Mouse (Mus musculus): Measurements from ENCODE around the gene Grin2c. TPM values are rescaled to one million over a fixed set of nuclear protein-coding genes. Genes with fewer than 3 reads are reported as not detected.

Gene Grin2c
- total and polyA plus RNA-seq, 3 experiments: 2.3 to 13.8 (median 9.4) TPM

DNA sequence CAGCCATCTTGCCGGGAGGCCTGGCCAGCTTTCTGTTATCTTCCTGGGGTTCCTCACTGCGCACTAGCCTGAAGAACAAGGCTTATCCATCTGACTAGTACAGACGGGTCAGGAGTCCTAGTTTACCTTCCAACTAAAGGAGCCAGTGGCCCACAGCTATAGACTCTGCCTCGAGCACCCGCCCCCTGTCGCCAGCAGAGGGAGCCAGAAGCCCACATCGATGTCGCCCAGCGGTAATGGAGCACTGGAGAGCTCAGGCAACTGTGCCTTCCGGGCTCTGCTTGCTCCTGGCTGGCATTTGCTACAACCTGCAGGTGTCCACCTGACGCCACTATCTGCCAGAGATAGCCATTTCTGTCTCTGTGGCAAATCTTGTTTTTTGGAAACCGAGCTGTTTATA is 64.7 kb downstream of the Grin2c start:
- peak; percentile 82 for DNase-seq

DNA sequence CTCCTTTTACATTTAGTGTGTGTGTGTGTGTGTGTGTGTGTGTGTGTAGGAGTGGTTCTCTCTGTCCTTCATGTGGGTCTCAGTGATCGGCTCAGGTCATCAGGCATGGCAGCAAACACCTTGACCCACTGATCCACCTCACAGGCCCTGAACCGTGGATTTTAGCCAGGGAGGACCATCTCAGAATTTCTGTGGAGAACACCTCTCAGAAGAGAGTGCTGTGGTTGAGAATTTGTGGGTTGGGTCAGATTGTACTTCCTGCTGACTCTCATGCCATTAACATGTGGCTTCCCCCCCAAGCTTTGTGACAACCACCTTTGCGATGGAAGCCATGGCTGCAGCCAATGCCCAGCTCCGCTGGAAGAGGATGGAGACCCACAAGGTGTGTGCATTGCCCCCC is 66.5 kb downstream of the Grin2c start:
- DNase-seq: no peak

Small RNA genes lying within 50 kb of the gene (microRNA-seq; reads per million reads assigned to microRNA genes)
- 0 reads per million in 2 experiments for gene Gm25837

Other genes with a start within 250 kb of the Grin2c start
- not detected for gene Cd300ld4, start 240.2 kb downstream of the Grin2c start, total RNA-seq (2021)
- 0.21 TPM in 1 of 2 replicates, not detected in the other for gene Cd300ld4, start 240.2 kb downstream of the Grin2c start, polyA plus RNA-seq (2012; rRNA removed)
- gene Cd300ld5, start 229.5 kb downstream of the Grin2c start, total RNA-seq (2021): 1 to 10 TPM; 5.0 to 8.0 TPM
- gene Cd300ld5, start 229.5 kb downstream of the Grin2c start, polyA plus RNA-seq (2012; rRNA removed): 0.49 and 0.68 TPM in 2 replicates
- gene Cd300ld3, start 218.8 kb downstream of the Grin2c start, total RNA-seq (2021): 10 to 100 TPM in 1 of 2 experiments, 1 to 10 TPM in 1; 4.0 to 10.5 TPM
- 10.6 and 11.2 TPM in 2 replicates for gene Cd300ld3, start 218.8 kb downstream of the Grin2c start, polyA plus RNA-seq (2012; rRNA removed)
- under 1 TPM; 0.78 to 0.86 TPM for gene Cd300e, start 205.1 kb downstream of the Grin2c start, total RNA-seq (2021)
- 0.04 TPM in 1 of 2 replicates, not detected in the other for gene Cd300e, start 205.1 kb downstream of the Grin2c start, polyA plus RNA-seq (2012; rRNA removed)
- under 1 TPM; 0.55 to 0.58 TPM for gene Rab37, start 175.8 kb downstream of the Grin2c start, total RNA-seq (2021)
- 0.15 and 0.36 TPM in 2 replicates for gene Rab37, start 175.8 kb downstream of the Grin2c start, polyA plus RNA-seq (2012; rRNA removed)
- under 1 TPM; 0.55 to 0.90 TPM for gene Cd300lf, start 133.3 kb downstream of the Grin2c start, total RNA-seq (2021)
- gene Cd300lf, start 133.3 kb downstream of the Grin2c start, polyA plus RNA-seq (2012; rRNA removed): 1.00 and 1.3 TPM in 2 replicates
- 10 to 100 TPM; 15.6 to 26.2 TPM for gene Slc9a3r1, start 103.9 kb downstream of the Grin2c start, total RNA-seq (2021)
- gene Slc9a3r1, start 103.9 kb downstream of the Grin2c start, polyA plus RNA-seq (2012; rRNA removed): 14.8 and 15.0 TPM in 2 replicates
- 10 to 100 TPM; 23.7 to 27.9 TPM for gene Tmem104, start 79.8 kb downstream of the Grin2c start, total RNA-seq (2021)
- 26.5 and 34.7 TPM in 2 replicates for gene Tmem104, start 79.8 kb downstream of the Grin2c start, polyA plus RNA-seq (2012; rRNA removed)
- gene Nat9, start 79.4 kb downstream of the Grin2c start, total RNA-seq (2021): 10 to 100 TPM; 20.0 to 29.2 TPM
- gene Nat9, start 79.4 kb downstream of the Grin2c start, polyA plus RNA-seq (2012; rRNA removed): 12.0 and 16.2 TPM in 2 replicates
- gene Fdxr, start 9.8 kb upstream of the Grin2c start, total RNA-seq (2021): 1,000 to 10,000 TPM; 1,196 to 1,476 TPM
- 2,178 and 2,420 TPM in 2 replicates for gene Fdxr, start 9.8 kb upstream of the Grin2c start, polyA plus RNA-seq (2012; rRNA removed)
- gene Fads6, start 30.4 kb upstream of the Grin2c start, total RNA-seq (2021): 10 to 100 TPM; 56.7 to 76.5 TPM
- gene Fads6, start 30.4 kb upstream of the Grin2c start, polyA plus RNA-seq (2012; rRNA removed): 87.7 and 93.1 TPM in 2 replicates
- gene Otop2, start 39.9 kb upstream of the Grin2c start, total RNA-seq (2021): not detected
- gene Otop2, start 39.9 kb upstream of the Grin2c start, polyA plus RNA-seq (2012; rRNA removed): 0.12 TPM in 1 of 2 replicates, not detected in the other
- gene Ush1g, start 54.8 kb upstream of the Grin2c start, total RNA-seq (2021): under 1 TPM; 0.49 to 0.69 TPM
- 0.50 and 0.52 TPM in 2 replicates for gene Ush1g, start 54.8 kb upstream of the Grin2c start, polyA plus RNA-seq (2012; rRNA removed)
- not detected for gene Otop3, start 67.5 kb upstream of the Grin2c start, total RNA-seq (2021)
- gene Otop3, start 67.5 kb upstream of the Grin2c start, polyA plus RNA-seq (2012; rRNA removed): 0.07 TPM in 1 of 2 replicates, not detected in the other
- 10 to 100 TPM; 23.8 to 25.0 TPM for gene Hid1, start 100.5 kb upstream of the Grin2c start, total RNA-seq (2021)
- 27.1 and 27.3 TPM in 2 replicates for gene Hid1, start 100.5 kb upstream of the Grin2c start, polyA plus RNA-seq (2012; rRNA removed)
- gene Cdr2l, start 114.7 kb upstream of the Grin2c start, total RNA-seq (2021): 100 to 1,000 TPM in 1 of 2 experiments, 10 to 100 TPM in 1; 67.8 to 169 TPM
- gene Cdr2l, start 114.7 kb upstream of the Grin2c start, polyA plus RNA-seq (2012; rRNA removed): 63.0 and 75.9 TPM in 2 replicates
- 100 to 1,000 TPM; 163 to 165 TPM for gene Mrpl58, start 136.5 kb upstream of the Grin2c start, total RNA-seq (2021)
- 96.1 and 100 TPM in 2 replicates for gene Mrpl58, start 136.5 kb upstream of the Grin2c start, polyA plus RNA-seq (2012; rRNA removed)
- 100 to 1,000 TPM; 734 to 761 TPM for gene Atp5h, start 152.7 kb upstream of the Grin2c start, total RNA-seq (2021)
- 14.2 and 14.9 TPM in 2 replicates for gene Atp5h, start 152.7 kb upstream of the Grin2c start, polyA plus RNA-seq (2012; rRNA removed)
- 10 to 100 TPM; 52.1 to 72.0 TPM for gene Kctd2, start 152.9 kb upstream of the Grin2c start, total RNA-seq (2021)
- 62.9 and 80.0 TPM in 2 replicates for gene Kctd2, start 152.9 kb upstream of the Grin2c start, polyA plus RNA-seq (2012; rRNA removed)
- under 1 TPM; 0.14 to 0.52 TPM for gene Trim80, start 173.3 kb upstream of the Grin2c start, total RNA-seq (2021)
- 0.55 and 0.59 TPM in 2 replicates for gene Trim80, start 173.3 kb upstream of the Grin2c start, polyA plus RNA-seq (2012; rRNA removed)
- under 1 TPM in 1 of 2 experiments, not detected in 1; 0.26 TPM for gene Slc16a5, start 195.2 kb upstream of the Grin2c start, total RNA-seq (2021)
- 0.32 TPM in 1 of 2 replicates, not detected in the other for gene Slc16a5, start 195.2 kb upstream of the Grin2c start, polyA plus RNA-seq (2012; rRNA removed)
- gene Armc7, start 208.4 kb upstream of the Grin2c start, total RNA-seq (2021): 10 to 100 TPM in 1 of 2 experiments, 1 to 10 TPM in 1; 6.3 to 11.5 TPM
- 17.1 and 17.8 TPM in 2 replicates for gene Armc7, start 208.4 kb upstream of the Grin2c start, polyA plus RNA-seq (2012; rRNA removed)
- gene Nt5c, start 224.6 kb upstream of the Grin2c start, total RNA-seq (2021): 100 to 1,000 TPM; 124 to 154 TPM
- gene Nt5c, start 224.6 kb upstream of the Grin2c start, polyA plus RNA-seq (2012; rRNA removed): 68.4 and 73.4 TPM in 2 replicates
- gene Jpt1, start 247.1 kb upstream of the Grin2c start, total RNA-seq (2021): 100 to 1,000 TPM in 1 of 2 experiments, 10 to 100 TPM in 1; 71.8 to 109 TPM
- 100 and 102 TPM in 2 replicates for gene Jpt1, start 247.1 kb upstream of the Grin2c start, polyA plus RNA-seq (2012; rRNA removed)

Data from adrenal gland, adult 2 months (tissue).